Mouse (Mus musculus) MEL (cell line): ENCODE measurements around the gene Tnfsfm13.

Experiments used
- BHLHE40 ChIP-seq: IDR thresholded peaks from 2 replicates; pipeline ENCODE4 v1.6.1; 2012; ENCODE audit warnings: low read depth, mild to moderate bottlenecking, inconsistent platforms, low read length, improper control_type of control experiment, borderline replicate concordance
- CTCF ChIP-seq, 3 experiments: IDR thresholded peaks in 2 of 3; conservative IDR thresholded peaks in 1 of 3; 2 replicates each; pipeline ENCODE4 v1.5.1; 2011 to 2012; ENCODE audit warnings: low read length in 3 of 3, low read depth in 2 of 3, mild to moderate bottlenecking in 2 of 3, improper control_type of control experiment in 1 of 3, inconsistent platforms in 1 of 3, mixed read lengths in 1 of 3, moderate library complexity in 1 of 3; ENCODE audit not compliant: control insufficient read depth in 1 of 3, insufficient read depth in 1 of 3, poor library complexity in 1 of 3, severe bottlenecking in 1 of 3
- MAFK ChIP-seq: IDR thresholded peaks from 2 replicates; pipeline ENCODE4 v1.6.1; 2011; ENCODE audit warnings: low read depth, mild to moderate bottlenecking, low read length, improper control_type of control experiment, borderline replicate concordance
- MAX ChIP-seq: IDR thresholded peaks from 2 replicates; pipeline ENCODE4 v1.6.1; 2011; ENCODE audit warnings: low read length, improper control_type of control experiment
- NRF1 ChIP-seq: IDR thresholded peaks from 2 replicates; pipeline ENCODE4 v1.6.1; 2014; ENCODE audit warnings: low read depth, mild to moderate bottlenecking, inconsistent platforms, low read length, improper control_type of control experiment, moderate library complexity; ENCODE audit not compliant: poor library complexity, insufficient read depth, severe bottlenecking
- POLR2A ChIP-seq, 2 experiments: IDR thresholded peaks; 2 replicates each; pipeline ENCODE4 v1.6.1; 2011 to 2012; ENCODE audit warnings: low read length in 2 of 2, mild to moderate bottlenecking in 2 of 2, control low read depth in 1 of 2, improper control_type of control experiment in 1 of 2, low read depth in 1 of 2, moderate library complexity in 1 of 2; ENCODE audit not compliant: control insufficient read depth in 1 of 2, insufficient read depth in 1 of 2, poor library complexity in 1 of 2
- RAD21 ChIP-seq: IDR thresholded peaks from 2 replicates; pipeline ENCODE4 v1.6.1; 2011; ENCODE audit warnings: mild to moderate bottlenecking, low read depth, low read length, improper control_type of control experiment
- SMC3 ChIP-seq: IDR thresholded peaks from 2 replicates; pipeline ENCODE4 v1.6.1; 2011; ENCODE audit warnings: low read depth, low read length, improper control_type of control experiment
- UBTF ChIP-seq: IDR thresholded peaks from 2 replicates; pipeline ENCODE4 v1.6.1; 2012; ENCODE audit warnings: low read depth, mild to moderate bottlenecking, inconsistent platforms, low read length, improper control_type of control experiment, moderate library complexity, borderline replicate concordance; ENCODE audit not compliant: insufficient read depth
- ZNF384 ChIP-seq: IDR thresholded peaks from 2 replicates; pipeline ENCODE4 v1.6.1; 2012; ENCODE audit warnings: low read depth, mild to moderate bottlenecking, inconsistent platforms, low read length, improper control_type of control experiment

- TF ChIP-seq CTCF (IDR thresholded peaks at IDR 0.05 in 2 of 3, conservative IDR thresholded peaks at IDR 0.05 in 1 of 3; ENCODE audit: control insufficient read depth in 1 of 3, insufficient read depth in 1 of 3, low read depth in 2 of 3, low read length in 3 of 3, poor library complexity in 1 of 3, severe bottlenecking in 1 of 3) (no peak), ZNF384 (no peak), MAFK (no peak), MAX (no peak), UBTF (no peak), RAD21 (no peak), NRF1 (no peak), BHLHE40 (no peak), SMC3 (no peak), POLR2A (IDR thresholded peaks at IDR 0.05; ENCODE audit: control insufficient read depth in 1 of 2, insufficient read depth in 1 of 2, low read depth in 1 of 2, low read length in 2 of 2, poor library complexity in 1 of 2) (no peak)
Observed at GRCm38 (mm10) chr11:69706775-69707479, 11.0 kb upstream of the Tnfsfm13 start.
